Mouse (Mus musculus) layer of hippocampus, adult 2 months (tissue): ENCODE measurements around the gene Zbtb1. TPM values are rescaled to one million over a fixed set of nuclear protein-coding genes. Genes with fewer than 3 reads are reported as not detected.

Source experiments
- DNase-seq, 2 experiments: peaks; one replicate each; pipeline ENCODE4 v3.0.0; 2022; ENCODE audit warnings: low spot score in 2 of 2
- H3K27ac ChIP-seq: fragments of 200-600 bp; 2 replicates; pipeline ENCODE4 v1.8.1; 2022
- H3K4me3 ChIP-seq: fragments of 200-600 bp; 2 replicates; pipeline ENCODE4 v1.8.1; 2022; ENCODE audit warnings: mild to moderate bottlenecking
- CTCF ChIP-seq: fragments of 200-600 bp; conservative IDR thresholded peaks from 2 replicates; pipeline ENCODE4 v1.8.1; 2022; ENCODE audit warnings: antibody characterized with exemption, mild to moderate bottlenecking, moderate library complexity
- total RNA-seq, 2 experiments: library from RNA; stranded (reverse); gene quantifications; 2 replicates each; pipeline ENCODE4 v1.2.3; 2021

Zbtb1 gene
- total RNA-seq, 2 experiments from 2014 or later = 7.2 to 8.3 TPM

DNA sequence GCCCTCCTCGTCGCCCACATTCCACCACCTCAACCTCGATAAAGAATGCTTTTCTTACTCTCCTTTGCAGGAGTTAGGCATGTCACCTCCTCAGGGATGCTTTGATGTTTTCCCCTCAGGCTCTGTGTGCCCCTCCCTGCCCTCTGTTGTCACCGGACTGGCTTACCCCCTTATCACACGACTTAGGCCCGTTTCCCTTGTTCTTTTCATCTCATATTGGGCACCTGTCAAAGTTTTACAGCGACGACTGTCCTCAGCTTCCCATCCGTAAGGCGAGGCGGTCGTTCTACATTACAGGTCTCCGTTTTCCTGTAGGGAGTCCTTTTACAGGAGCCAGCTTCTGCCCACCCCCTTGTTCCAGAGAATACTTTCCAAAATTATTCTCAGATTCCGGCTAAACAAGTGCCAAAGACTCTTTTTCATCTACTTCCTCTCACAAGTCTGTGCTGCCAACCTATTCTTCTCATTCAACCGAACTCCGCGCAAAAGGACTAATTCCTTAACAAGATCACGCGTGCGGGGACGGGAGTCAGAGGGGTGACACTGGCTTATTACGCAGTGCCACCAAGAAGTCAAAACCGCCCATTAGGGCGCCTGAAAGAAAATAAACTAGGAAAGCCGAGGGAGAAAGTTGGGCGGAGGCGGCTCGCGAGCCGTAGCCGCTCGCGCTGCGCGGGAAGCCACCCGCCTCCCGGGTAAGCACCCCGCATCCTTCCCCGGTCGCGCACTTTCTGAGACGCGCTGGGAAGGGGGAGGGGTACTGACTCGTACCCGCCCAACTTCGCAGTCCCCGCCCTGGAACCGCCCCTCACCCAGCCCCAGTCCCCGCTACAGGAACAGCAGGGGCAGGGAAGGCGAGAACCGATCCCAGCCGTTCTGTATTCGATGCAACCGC, 33.2 kb downstream of the Zbtb1 start:
- DNase-seq = no peak
- Histone ChIP-seq H3K27ac (peak overlapping the region; percentile 93), H3K4me3 (peak overlapping the region; percentile 87)
- TF ChIP-seq CTCF = no peak

- DNase-seq = peak; percentile 98 to 99
- Histone ChIP-seq H3K4me3 (peak within 1 kb of the TSS; percentile 87), H3K27ac (peak within 1 kb of the TSS; percentile 93)
- no peak; the same call in 1 of the 2 replicates for TF ChIP-seq CTCF
These were observed 33.9 kb downstream of the Zbtb1 start, which contains the start of gene Hspa2 for GRCm38 (mm10) chr12:76403886-76404537. Gene Hspa2 (plus strand): TSS chr12:76404176.

- DNase-seq = no peak
- no peak for TF ChIP-seq CTCF
- Histone ChIP-seq H3K27ac (peak overlapping the region; percentile 93), H3K4me3 (peak overlapping the region; percentile 87)
These were observed 34.7 kb downstream of the Zbtb1 start for GRCm38 (mm10) chr12:76404836-76405182.

- peak overlapping the region; percentile 87 for H3K4me3 ChIP-seq
- 0 out of 2 replicates have a peak, but pooled peaks have one; percentile 12 for TF ChIP-seq CTCF
- peak; percentile 16 to 41 for DNase-seq
- peak overlapping the region; percentile 93 for H3K27ac ChIP-seq
These were observed 35.3 kb downstream of the Zbtb1 start for GRCm38 (mm10) chr12:76405183-76405970.

DNA sequence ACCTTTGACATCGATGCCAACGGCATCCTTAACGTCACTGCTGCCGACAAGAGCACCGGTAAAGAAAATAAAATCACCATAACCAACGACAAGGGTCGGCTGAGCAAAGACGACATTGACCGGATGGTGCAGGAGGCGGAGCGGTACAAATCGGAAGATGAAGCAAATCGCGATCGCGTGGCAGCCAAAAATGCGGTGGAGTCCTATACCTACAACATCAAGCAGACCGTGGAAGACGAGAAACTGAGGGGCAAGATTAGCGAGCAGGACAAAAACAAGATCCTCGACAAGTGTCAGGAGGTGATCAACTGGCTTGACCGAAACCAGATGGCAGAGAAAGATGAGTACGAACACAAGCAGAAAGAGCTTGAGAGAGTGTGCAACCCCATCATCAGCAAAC, 35.9 kb downstream of the Zbtb1 start:
- H3K27ac ChIP-seq = peak overlapping the region; percentile 93
- no peak for TF ChIP-seq CTCF
- H3K4me3 ChIP-seq = peak overlapping the region; percentile 87
- DNase-seq = no peak

DNA sequence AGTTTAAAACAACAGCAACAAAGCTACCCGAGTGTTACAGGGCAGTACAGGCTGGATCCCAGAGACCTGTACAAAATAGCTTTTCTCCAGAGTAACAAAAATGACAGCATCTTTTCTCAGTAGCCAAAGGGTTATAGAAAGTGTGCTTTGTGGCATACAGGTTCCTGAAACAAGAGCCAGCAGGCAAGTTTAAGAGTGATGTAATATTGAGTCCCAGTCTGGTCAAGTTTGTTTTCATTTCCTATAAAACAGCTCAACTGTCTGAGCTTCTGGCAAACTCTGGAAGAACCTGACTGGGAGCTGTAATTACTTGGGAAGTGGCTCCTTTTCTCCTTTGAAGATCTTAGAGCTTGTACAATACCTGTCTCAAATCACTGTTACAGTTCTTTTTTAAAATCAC, 37.1 kb downstream of the Zbtb1 start:
- TF ChIP-seq CTCF = no peak
- no peak for DNase-seq
- peak overlapping the region; percentile 87 for H3K4me3 ChIP-seq
- peak overlapping the region; percentile 93; the same call in 1 of the 2 replicates for H3K27ac ChIP-seq

DNA sequence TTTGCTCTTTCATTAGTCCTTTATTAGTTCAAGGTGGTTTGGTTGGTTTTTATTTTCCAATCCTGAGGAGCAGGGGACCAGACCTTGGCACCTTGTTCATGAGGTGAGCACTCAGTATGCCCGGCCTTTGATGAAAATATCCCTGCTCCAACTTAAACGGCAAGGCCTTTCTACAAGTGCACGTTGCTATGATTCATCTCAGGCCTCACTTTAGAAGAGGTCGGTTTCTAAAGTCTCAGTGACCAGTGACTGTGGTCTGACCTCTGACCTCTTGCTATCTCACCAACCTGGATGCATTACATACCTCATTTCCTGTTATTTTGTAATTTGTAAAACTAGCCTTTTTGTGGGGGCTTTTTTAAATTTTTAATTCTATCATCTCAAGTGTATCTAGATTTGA, 39.1 kb downstream of the Zbtb1 start:
- TF ChIP-seq CTCF = no peak
- H3K27ac ChIP-seq = no peak overlapping the region
- DNase-seq = no peak
- H3K4me3 ChIP-seq = no peak overlapping the region

DNA sequence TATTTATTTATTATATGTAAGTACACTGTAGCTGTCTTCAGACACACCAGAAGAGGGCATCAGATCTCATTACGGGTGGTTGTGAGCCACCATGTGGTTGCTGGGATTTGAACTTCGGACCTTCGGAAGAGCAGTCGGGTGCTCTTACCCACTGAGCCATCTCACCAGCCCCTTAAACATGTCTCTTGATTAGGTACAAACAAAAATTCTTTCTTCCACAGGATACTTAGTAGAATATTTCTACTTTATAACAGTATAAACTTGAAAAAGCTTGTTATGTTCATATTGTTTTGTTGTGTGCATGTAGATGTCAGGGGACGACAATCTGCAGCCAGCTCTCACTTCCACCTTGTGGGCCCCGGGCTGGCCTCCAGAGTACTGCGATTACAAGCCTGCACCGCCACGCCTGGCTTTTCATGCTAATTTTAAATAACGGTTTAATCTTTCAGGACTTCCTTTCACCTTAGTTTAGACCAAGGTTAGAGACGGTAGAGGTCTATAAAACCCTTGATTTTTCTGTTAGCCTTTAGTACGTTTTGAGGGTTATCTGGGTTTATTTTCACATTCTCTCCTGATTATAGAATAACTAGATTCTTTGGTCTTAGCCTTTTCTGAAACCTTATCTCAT, 45.4 kb downstream of the Zbtb1 start:
- no peak for TF ChIP-seq CTCF
- no peak for DNase-seq
- Histone ChIP-seq H3K4me3 (no peak overlapping the region), H3K27ac (no peak overlapping the region)

DNA sequence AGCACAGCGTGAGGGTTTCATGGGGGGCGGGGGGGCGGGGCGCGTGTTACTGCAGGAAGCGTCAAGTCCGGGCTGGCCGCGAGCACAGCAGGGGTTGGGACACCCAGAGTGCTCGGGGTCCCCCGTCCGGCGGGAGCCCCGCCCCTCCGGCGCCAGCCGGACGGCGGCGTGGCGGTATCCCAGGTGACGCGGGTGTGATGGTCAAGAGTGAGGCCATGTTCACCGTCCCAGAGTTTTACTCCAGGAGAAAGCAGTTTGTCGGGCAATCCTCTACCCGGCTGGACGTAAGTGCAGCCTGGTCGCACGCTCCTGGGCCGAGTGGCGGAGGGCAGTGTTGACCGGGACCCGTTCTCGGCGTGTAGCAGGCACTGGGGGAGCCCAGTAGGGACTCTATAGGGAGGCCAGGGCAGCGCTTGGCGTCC, 47.4 kb downstream of the Zbtb1 start, which contains the start of gene Ppp1r36:
Gene Ppp1r36 (plus strand): TSS at position 106 of the 422 bp plus-strand sequence.
- Histone ChIP-seq H3K27ac (no peak within 1 kb of the TSS), H3K4me3 (peak within 1 kb of the TSS; percentile 43)
- no peak for DNase-seq
- TF ChIP-seq CTCF = no peak

GRCm38 (mm10) chr12:76418346-76418745, 48.3 kb downstream of the Zbtb1 start:
- no peak overlapping the region for H3K4me3 ChIP-seq

DNA sequence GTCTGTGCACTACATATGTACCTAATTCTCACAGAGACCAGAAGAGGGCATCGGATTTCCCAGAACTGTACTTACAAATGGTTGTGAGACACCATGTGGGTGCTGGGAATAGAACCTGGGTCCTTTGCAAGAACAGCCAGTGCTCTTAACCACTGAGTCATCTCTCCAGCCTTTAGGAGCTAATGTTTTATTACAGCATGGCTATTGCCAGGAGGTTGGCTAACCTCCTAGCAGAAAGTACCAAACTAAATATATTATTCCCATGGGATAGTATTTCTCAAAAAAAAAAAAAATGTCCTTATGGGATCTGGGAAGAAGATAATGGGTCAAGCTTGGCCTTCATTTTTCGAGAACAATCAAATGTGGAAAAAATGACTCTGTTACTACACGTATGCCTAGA, 55.2 kb downstream of the Zbtb1 start:
- TF ChIP-seq CTCF = no peak
- H3K4me3 ChIP-seq = no peak overlapping the region
- H3K27ac ChIP-seq = no peak overlapping the region
- DNase-seq = no peak

More at GRCm38 (mm10) chr12:76418346-76418745, 48.3 kb downstream of the Zbtb1 start:
- no peak overlapping the region for H3K27ac ChIP-seq
- peak; percentile 44 for TF ChIP-seq CTCF
- DNase-seq = no peak

GRCm38 (mm10) chr12:76427546-76427945, 57.5 kb downstream of the Zbtb1 start:
- DNase-seq = no peak
- H3K4me3 ChIP-seq = no peak overlapping the region
- no peak overlapping the region for H3K27ac ChIP-seq
- TF ChIP-seq CTCF = no peak
